Mouse (Mus musculus) G1E (cell line): ENCODE data around the gene Cnn1.

ENCODE experiments used
- CTCF ChIP-seq: IDR thresholded peaks from 2 replicates; pipeline ENCODE4 v1.5.1; 2012; ENCODE audit warnings: low read depth, low read length, inconsistent platforms, mixed read lengths
- GATA1 ChIP-seq: IDR thresholded peaks from 2 replicates; pipeline ENCODE4 v1.6.1; 2012; ENCODE audit warnings: borderline replicate concordance, low read length, inconsistent platforms, mixed read lengths
- TAL1 ChIP-seq: conservative IDR thresholded peaks from 2 replicates; pipeline ENCODE4 v1.6.1; 2012; ENCODE audit warnings: low read depth, low read length, inconsistent platforms, mixed read lengths

DNA sequence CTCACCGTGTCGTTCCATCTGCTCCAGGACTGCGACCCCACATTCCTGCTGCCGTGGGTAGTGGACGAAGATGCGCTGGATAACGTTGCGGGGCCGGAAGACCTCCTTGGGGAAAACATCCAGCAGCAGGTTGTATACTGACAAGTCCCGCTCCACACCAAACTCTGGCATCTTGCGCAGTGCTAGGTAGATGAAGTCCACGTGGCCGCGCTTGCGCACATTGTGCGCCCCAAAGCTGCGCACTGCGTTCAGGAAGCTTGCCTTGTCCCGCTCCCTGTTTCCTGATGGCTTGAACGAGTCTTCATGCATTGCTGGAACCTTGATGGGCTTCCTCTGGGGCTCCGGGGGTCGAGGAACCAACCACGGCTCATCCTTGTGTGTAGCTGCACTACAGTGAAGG, 22.8 kb upstream of the Cnn1 start:
- TF ChIP-seq CTCF (no peak), GATA1 (no peak), TAL1 (no peak)
